ENCODE assay signal across 8 mouse cellular contexts in the genomic region with DNA sequence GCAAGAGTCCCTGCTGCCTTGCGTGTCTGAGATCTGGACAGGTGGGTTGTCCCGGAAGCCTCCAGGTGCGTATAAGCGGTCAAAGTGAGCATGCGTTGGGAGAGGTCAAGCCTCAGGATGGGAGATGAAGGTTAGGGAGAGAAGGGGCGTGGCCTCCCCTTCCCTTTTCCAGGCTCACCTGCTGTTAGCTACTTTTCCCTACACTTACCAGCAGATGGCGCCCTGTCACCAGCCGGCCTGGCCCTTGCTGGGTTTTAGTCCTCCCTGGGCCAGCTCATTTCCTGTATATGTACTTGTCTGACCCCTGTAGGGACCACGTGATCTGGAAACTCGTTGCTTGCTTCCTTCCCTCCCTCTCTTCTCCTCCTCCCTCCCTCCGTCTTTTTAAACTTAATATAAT. TPM values are rescaled to one million over a fixed set of nuclear protein-coding genes. Genes with fewer than 3 reads are reported as not detected.
A peak's percentile ranks its signal among the peaks of the same experiment; 100 is the strongest.
DNase-seq lines count a peak whose midpoint lies in the region; ATAC-seq lines count a peak whose summit lies in the region.

No protein-coding gene starts in this region.

- no peaks in the 10 kb centered on the region for H3K27me3 ChIP-seq in forebrain, embryonic 11.5 days (ENCODE audit: control insufficient read depth, insufficient read depth, low read length)
- H3K27me3 ChIP-seq in heart, embryonic 16.5 days (ENCODE audit: control insufficient read depth, insufficient read depth, low read length) = no peaks in the 10 kb centered on the region
- no peaks in the 10 kb centered on the region for H3K27me3 ChIP-seq in liver, embryonic 16.5 days (ENCODE audit: control insufficient read depth, insufficient read depth, low read depth, low read length)

- ATAC-seq in forebrain, embryonic 11.5 days (replicated peaks; ENCODE audit: low FRiP score) = peak; percentile 73
- peak; percentile 35 for ATAC-seq in heart, embryonic 16.5 days (replicated peaks; ENCODE audit: extremely low read depth, insufficient read depth, low FRiP score)
- ATAC-seq in liver, embryonic 16.5 days (ENCODE audit: low read depth) = peak; percentile 82
- peak; percentile 67 for ATAC-seq in neutrophil, adult 5-6 weeks (ENCODE audit: extremely low read depth, insufficient number of reproducible peaks, low FRiP score, poor library complexity, severe bottlenecking)

- H3K36me3 ChIP-seq in forebrain, embryonic 11.5 days (ENCODE audit: control insufficient read depth, insufficient read depth, low read length) = no peaks in the 10 kb centered on the region
- H3K36me3 ChIP-seq in heart, embryonic 16.5 days (ENCODE audit: control insufficient read depth, insufficient read depth) = no peaks in the 10 kb centered on the region
- no peaks in the 10 kb centered on the region for H3K36me3 ChIP-seq in liver, embryonic 16.5 days (ENCODE audit: control insufficient read depth, insufficient read depth)

- no peak overlapping the region for H3K4me3 ChIP-seq in forebrain, embryonic 11.5 days (ENCODE audit: low read depth, low read length)
- no peak overlapping the region for H3K4me3 ChIP-seq in heart, embryonic 16.5 days (ENCODE audit: low read length)
- H3K4me3 ChIP-seq in liver, embryonic 16.5 days (ENCODE audit: low read depth, low read length) = peak overlapping the region; percentile 38

- no peak overlapping the region for H3K9ac ChIP-seq in forebrain, embryonic 11.5 days (ENCODE audit: low read length)
- no peak overlapping the region for H3K9ac ChIP-seq in heart, embryonic 16.5 days (ENCODE audit: low read length)
- H3K9ac ChIP-seq in liver, embryonic 16.5 days (ENCODE audit: low read depth, low read length) = peak overlapping the region; percentile 36

- no peaks in the 10 kb centered on the region for H3K9me3 ChIP-seq in forebrain, embryonic 11.5 days (ENCODE audit: control insufficient read depth, low read length)
- no peaks in the 10 kb centered on the region for H3K9me3 ChIP-seq in heart, embryonic 16.5 days (replicated peaks; ENCODE audit: control insufficient read depth, low read length)
- no peaks in the 10 kb centered on the region for H3K9me3 ChIP-seq in liver, embryonic 16.5 days (replicated peaks; ENCODE audit: control insufficient read depth, low read length)

- no peaks in the 10 kb centered on the region; the same call in none of the 2 replicates for H3K4me1 ChIP-seq in forebrain, embryonic 11.5 days (replicated peaks; ENCODE audit: control insufficient read depth, insufficient read depth, low read length)
- H3K4me1 ChIP-seq in heart, embryonic 16.5 days (ENCODE audit: control insufficient read depth, insufficient read depth, low read length) = peaks cover 15% of the 10 kb centered on the region
- peaks cover 23% of the 10 kb centered on the region for H3K4me1 ChIP-seq in liver, embryonic 16.5 days (ENCODE audit: control insufficient read depth, low read depth, low read length)

- H3K27ac ChIP-seq in forebrain, embryonic 11.5 days (ENCODE audit: low read depth, low read length) = no peak overlapping the region
- H3K27ac ChIP-seq in heart, embryonic 16.5 days (ENCODE audit: low read length) = no peak overlapping the region
- peak overlapping the region; percentile 84 for H3K27ac ChIP-seq in liver, embryonic 16.5 days (ENCODE audit: low read length)

- 9% methylated on average over 11 of the region's 11 CpGs for WGBS in forebrain, embryonic 11.5 days
- WGBS in heart, embryonic 16.5 days = 12% methylated on average over 11 of the region's 11 CpGs
- WGBS in liver, embryonic 16.5 days (ENCODE audit: insufficient replicate concordance) = 6% methylated on average over 11 of the region's 11 CpGs

- peak; percentile 40 to 60 for DNase-seq in CD8-positive naive resting alpha-beta T cell, adult 2 months (ENCODE audit: low read depth in 2 of 2, low spot score in 2 of 2)
- DNase-seq in c-Kit-positive CD71-negative TER-119-negative erythroid progenitor cells, embryonic 14.5 days (ENCODE audit: low read depth) = peak; percentile 58
- DNase-seq in forebrain, embryonic 11.5 days (ENCODE audit: low spot score) = peak; percentile 87
- DNase-seq in kidney, postnatal 25 days = peak; percentile 85 to 86
- peak; percentile 82 for DNase-seq in testis, postnatal 14 days (ENCODE audit: low spot score)

- no peak overlapping the region for H3K4me2 ChIP-seq in forebrain, embryonic 11.5 days (ENCODE audit: low read depth, low read length, severe bottlenecking)
- H3K4me2 ChIP-seq in heart, embryonic 16.5 days (ENCODE audit: low read depth, low read length) = no peak overlapping the region
- peak overlapping the region; percentile 62 for H3K4me2 ChIP-seq in liver, embryonic 16.5 days (ENCODE audit: low read depth, low read length)

RNA-seq across cellular contexts. Expression of a gene that starts 16.4 kb away (rescaled TPM):
- 14.6 and 15.0 TPM in 2 replicates for polyA plus RNA-seq in forebrain, embryonic 11.5 days (2014; fragmentation: Nextera tagmentation; extraction: Ambion mirVana)
- 12.9 and 13.4 TPM in 2 replicates for polyA plus RNA-seq in heart, embryonic 16.5 days (2015; fragmentation: Nextera tagmentation; extraction: Ambion mirVana)
- 5.1 and 5.5 TPM in 2 replicates for polyA plus RNA-seq in liver, embryonic 16.5 days (2015; fragmentation: Nextera tagmentation; extraction: Ambion mirVana)
- total RNA-seq in neutrophil, adult 5-6 weeks (2017) = 1.5 and 2.9 TPM in 2 replicates

RNA-seq across cellular contexts. Expression of a gene that starts 39.6 kb away (rescaled TPM):
- 41.5 and 50.8 TPM in 2 replicates for polyA plus RNA-seq in forebrain, embryonic 11.5 days (2014; fragmentation: Nextera tagmentation; extraction: Ambion mirVana)
- polyA plus RNA-seq in heart, embryonic 16.5 days (2015; fragmentation: Nextera tagmentation; extraction: Ambion mirVana) = 43.1 and 52.7 TPM in 2 replicates
- polyA plus RNA-seq in liver, embryonic 16.5 days (2015; fragmentation: Nextera tagmentation; extraction: Ambion mirVana) = 36.4 and 39.4 TPM in 2 replicates
- total RNA-seq in neutrophil, adult 5-6 weeks (2017) = 22.7 and 24.3 TPM in 2 replicates
